Mouse (Mus musculus): ENCODE measurements around the gene Tm4sf4.

Tm4sf4 gene

GRCm38 (mm10) chr3:57425089-57425730 lies at the start of gene Tm4sf4:
Gene Tm4sf4, plus strand, starts transcription at chr3:57425314.
- in situ Hi-C loops (cut with MboI) = no loop called here

GRCm38 (mm10) chr3:57386423-57386822 lies 38.7 kb upstream of the Tm4sf4 start:
- in situ Hi-C loops (cut with MboI) = no loop called here

- in situ Hi-C loops (cut with MboI) = no loop called here
Measured at GRCm38 (mm10) chr3:57386895-57387294, 38.2 kb upstream of the Tm4sf4 start.

- in situ Hi-C loops (cut with MboI) = no loop called here
Measured at GRCm38 (mm10) chr3:57387593-57387992, 37.5 kb upstream of the Tm4sf4 start.

GRCm38 (mm10) chr3:57411535-57411934 lies 13.6 kb upstream of the Tm4sf4 start:
- in situ Hi-C loops (cut with MboI) = no loop called here

GRCm38 (mm10) chr3:57420233-57420632 lies 4.9 kb upstream of the Tm4sf4 start:
- in situ Hi-C loops (cut with MboI) = no loop called here

GRCm38 (mm10) chr3:57420660-57421059 lies 4.5 kb upstream of the Tm4sf4 start:
- in situ Hi-C loops (cut with MboI) = no loop called here

- in situ Hi-C loops (cut with MboI) = no loop called here
Measured at GRCm38 (mm10) chr3:57426351-57426750, 1.2 kb downstream of the Tm4sf4 start.

GRCm38 (mm10) chr3:57428682-57429464 lies 3.8 kb downstream of the Tm4sf4 start:
- in situ Hi-C loops (cut with MboI) = no loop called here

GRCm38 (mm10) chr3:57429486-57429885 lies 4.4 kb downstream of the Tm4sf4 start:
- in situ Hi-C loops (cut with MboI) = no loop called here

GRCm38 (mm10) chr3:57431706-57432105 lies 6.6 kb downstream of the Tm4sf4 start:
- in situ Hi-C loops (cut with MboI) = no loop called here

GRCm38 (mm10) chr3:57435364-57435763 lies 10.2 kb downstream of the Tm4sf4 start:
- in situ Hi-C loops (cut with MboI) = no loop called here

GRCm38 (mm10) chr3:57440956-57441355 lies 15.8 kb downstream of the Tm4sf4 start:
- in situ Hi-C loops (cut with MboI) = no loop called here

- in situ Hi-C loops (cut with MboI) = no loop called here
Measured at GRCm38 (mm10) chr3:57445706-57446105, 20.6 kb downstream of the Tm4sf4 start.

GRCm38 (mm10) chr3:57447889-57448288 lies 22.8 kb downstream of the Tm4sf4 start:
- in situ Hi-C loops (cut with MboI) = no loop called here

- in situ Hi-C loops (cut with MboI) = no loop called here
Measured at GRCm38 (mm10) chr3:57448445-57448844, 23.3 kb downstream of the Tm4sf4 start.

- in situ Hi-C loops (cut with MboI) = no loop called here
Measured at GRCm38 (mm10) chr3:57458652-57459051, 33.5 kb downstream of the Tm4sf4 start.

GRCm38 (mm10) chr3:57463302-57463701 lies 38.2 kb downstream of the Tm4sf4 start:
- in situ Hi-C loops (cut with MboI) = no loop called here

- in situ Hi-C loops (cut with MboI) = no loop called here
Measured at GRCm38 (mm10) chr3:57466289-57466688, 41.2 kb downstream of the Tm4sf4 start.

- in situ Hi-C loops (cut with MboI) = no loop called here
Measured at GRCm38 (mm10) chr3:57469325-57469724, 44.2 kb downstream of the Tm4sf4 start.

GRCm38 (mm10) chr3:57470326-57470725 lies 45.2 kb downstream of the Tm4sf4 start:
- in situ Hi-C loops (cut with MboI) = no loop called here

- in situ Hi-C loops (cut with MboI) = no loop called here
Measured at GRCm38 (mm10) chr3:57470981-57471601, 46.0 kb downstream of the Tm4sf4 start.

- in situ Hi-C loops (cut with MboI) = no loop called here
Measured at GRCm38 (mm10) chr3:57472407-57472806, 47.3 kb downstream of the Tm4sf4 start.

Data from mature B cell (primary cell).